ENCODE assay signal across 24 mouse cellular contexts in the genomic region with DNA sequence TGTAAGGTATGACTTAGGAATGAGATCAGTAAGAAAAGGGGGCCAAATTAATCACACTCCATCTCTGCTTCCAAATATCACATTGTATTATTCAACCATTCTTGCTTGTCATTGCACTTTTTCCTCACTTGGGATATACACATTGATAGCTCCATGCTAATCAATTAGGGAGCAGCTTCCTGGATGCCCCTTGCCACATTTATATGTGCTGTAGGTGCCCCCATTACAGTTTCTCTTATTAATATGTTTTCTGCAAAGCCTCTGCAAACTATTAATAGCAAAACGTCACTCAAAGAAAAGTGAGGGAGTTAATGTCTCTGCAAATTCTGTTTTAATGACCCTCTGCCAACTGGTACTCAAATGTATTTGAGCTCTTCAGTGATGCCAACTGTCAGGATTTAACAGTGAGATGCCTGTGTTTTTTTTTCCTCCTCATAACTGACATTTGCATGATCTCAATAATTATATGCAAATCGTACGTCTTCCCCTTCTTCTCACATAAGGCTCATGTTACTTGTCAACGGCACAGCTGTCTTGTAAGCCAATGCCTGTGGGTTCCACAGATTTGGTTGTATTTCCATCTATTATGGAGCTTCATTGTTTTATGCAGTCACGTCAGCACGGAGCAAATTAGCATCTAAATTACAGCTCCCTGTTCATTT. TPM values are rescaled to one million over a fixed set of nuclear protein-coding genes. Genes with fewer than 3 reads are reported as not detected.
A peak's percentile ranks its signal among the peaks of the same experiment; 100 is the strongest.
DNase-seq lines count a peak whose midpoint lies in the region; ATAC-seq and TF ChIP-seq lines count a peak whose summit lies in the region.
"Had no signal": no experiment of that assay in that cellular context is flagged by ENCODE, and none has a peak within 500 bp of the region (broad histone marks: within the 10 kb centered on the region; RNA-seq: fewer than 3 reads in every experiment).

No protein-coding gene starts in this region.

- no peak overlapping the region for H3K27ac ChIP-seq in hindbrain, embryonic 16.5 days (ENCODE audit: low read depth, low read length)
- no peak overlapping the region for H3K27ac ChIP-seq in hindbrain, postnatal 0 days
- H3K27ac ChIP-seq in midbrain, embryonic 14.5 days (replicated peaks; ENCODE audit: low read depth, low read length): no peak overlapping the region
- no peak overlapping the region for H3K27ac ChIP-seq in midbrain, embryonic 11.5 days (ENCODE audit: low read depth, low read length)
- peak overlapping the region; percentile 33; the same call in 1 of the 2 replicates for H3K27ac ChIP-seq in forebrain, embryonic 14.5 days (ENCODE audit: low read depth, low read length)
- no peak overlapping the region for H3K27ac ChIP-seq in midbrain, embryonic 15.5 days
- no peak overlapping the region for H3K27ac ChIP-seq in liver, embryonic 11.5 days (ENCODE audit: low read depth, low read length)
- H3K27ac ChIP-seq: heart, embryonic 13.5 days; hindbrain, embryonic 15.5 days; limb, embryonic 12.5 days; liver, embryonic 12.5 days had no signal

- TF ChIP-seq CTCF in hindbrain, postnatal 0 days (IDR thresholded peaks at IDR 0.05; ENCODE audit: low read depth): no peak

- no peak overlapping the region for H3K4me2 ChIP-seq in hindbrain, embryonic 16.5 days (ENCODE audit: low read length)
- H3K4me2 ChIP-seq in hindbrain, postnatal 0 days (ENCODE audit: low read depth, low read length): no peak overlapping the region
- no peak overlapping the region for H3K4me2 ChIP-seq in midbrain, embryonic 14.5 days (ENCODE audit: low read length)
- no peak overlapping the region for H3K4me2 ChIP-seq in midbrain, embryonic 11.5 days
- no peak overlapping the region for H3K4me2 ChIP-seq in forebrain, embryonic 14.5 days (ENCODE audit: low read length)
- no peak overlapping the region for H3K4me2 ChIP-seq in midbrain, embryonic 15.5 days
- H3K4me2 ChIP-seq in liver, embryonic 11.5 days: no peak overlapping the region
- H3K4me2 ChIP-seq: heart, embryonic 13.5 days; hindbrain, embryonic 15.5 days; limb, embryonic 12.5 days; liver, embryonic 12.5 days had no signal

- no peaks in the 10 kb centered on the region for H3K9me3 ChIP-seq in hindbrain, embryonic 16.5 days (ENCODE audit: control insufficient read depth, low read length)
- no peaks in the 10 kb centered on the region for H3K9me3 ChIP-seq in hindbrain, postnatal 0 days (ENCODE audit: low read length)
- H3K9me3 ChIP-seq in midbrain, embryonic 14.5 days (ENCODE audit: control insufficient read depth, low read length): no peaks in the 10 kb centered on the region
- H3K9me3 ChIP-seq in midbrain, embryonic 11.5 days (ENCODE audit: control insufficient read depth, low read length): no peaks in the 10 kb centered on the region
- no peaks in the 10 kb centered on the region for H3K9me3 ChIP-seq in forebrain, embryonic 14.5 days (replicated peaks; ENCODE audit: control insufficient read depth, low read length)
- H3K9me3 ChIP-seq in midbrain, embryonic 15.5 days: no peaks in the 10 kb centered on the region
- no peaks in the 10 kb centered on the region for H3K9me3 ChIP-seq in liver, embryonic 11.5 days (ENCODE audit: control insufficient read depth, low read length)
- H3K9me3 ChIP-seq: heart, embryonic 13.5 days; hindbrain, embryonic 15.5 days; limb, embryonic 12.5 days; liver, embryonic 12.5 days had no signal

- WGBS in hindbrain, embryonic 16.5 days: 35% methylated on average over 6 of the region's 6 CpGs
- WGBS in hindbrain, postnatal 0 days: 33% methylated on average over 6 of the region's 6 CpGs
- 41% methylated on average over 6 of the region's 6 CpGs for WGBS in midbrain, embryonic 14.5 days
- 84% methylated on average over 6 of the region's 6 CpGs for WGBS in midbrain, embryonic 11.5 days
- 21% methylated on average over 6 of the region's 6 CpGs for WGBS in forebrain, embryonic 14.5 days
- WGBS in midbrain, embryonic 15.5 days: 42% methylated on average over 6 of the region's 6 CpGs
- 82% methylated on average over 6 of the region's 6 CpGs for WGBS in liver, embryonic 11.5 days

- H3K4me3 ChIP-seq in hindbrain, embryonic 16.5 days (ENCODE audit: low read length): no peak overlapping the region
- H3K4me3 ChIP-seq in hindbrain, postnatal 0 days (ENCODE audit: low read length): no peak overlapping the region
- H3K4me3 ChIP-seq in midbrain, embryonic 14.5 days (replicated peaks; ENCODE audit: low read depth, low read length): no peak overlapping the region
- no peak overlapping the region for H3K4me3 ChIP-seq in midbrain, embryonic 11.5 days (ENCODE audit: low read depth, low read length)
- H3K4me3 ChIP-seq in forebrain, embryonic 14.5 days (ENCODE audit: low read depth, low read length): no peak overlapping the region
- H3K4me3 ChIP-seq in midbrain, embryonic 15.5 days: no peak overlapping the region
- no peak overlapping the region for H3K4me3 ChIP-seq in liver, embryonic 11.5 days (ENCODE audit: low read depth, low read length)
- H3K4me3 ChIP-seq: heart, embryonic 13.5 days; hindbrain, embryonic 15.5 days; limb, embryonic 12.5 days; liver, embryonic 12.5 days had no signal

- no peak overlapping the region for H3K9ac ChIP-seq in hindbrain, embryonic 16.5 days (ENCODE audit: low read depth, low read length)
- no peak overlapping the region for H3K9ac ChIP-seq in hindbrain, postnatal 0 days (replicated peaks; ENCODE audit: low read length)
- no peak overlapping the region for H3K9ac ChIP-seq in midbrain, embryonic 14.5 days (replicated peaks; ENCODE audit: low read length)
- H3K9ac ChIP-seq in midbrain, embryonic 11.5 days (ENCODE audit: low read length): no peak overlapping the region
- H3K9ac ChIP-seq in forebrain, embryonic 14.5 days (ENCODE audit: low read length): no peak overlapping the region
- no peak overlapping the region for H3K9ac ChIP-seq in midbrain, embryonic 15.5 days
- H3K9ac ChIP-seq in liver, embryonic 11.5 days (ENCODE audit: low read depth, low read length): no peak overlapping the region
- H3K9ac ChIP-seq: heart, embryonic 13.5 days; hindbrain, embryonic 15.5 days; limb, embryonic 12.5 days; liver, embryonic 12.5 days had no signal

- no peaks in the 10 kb centered on the region for H3K36me3 ChIP-seq in hindbrain, embryonic 16.5 days (ENCODE audit: control insufficient read depth, insufficient read depth, low read length)
- H3K36me3 ChIP-seq in hindbrain, postnatal 0 days (ENCODE audit: insufficient read depth, low read length): no peaks in the 10 kb centered on the region
- no peaks in the 10 kb centered on the region for H3K36me3 ChIP-seq in midbrain, embryonic 14.5 days (ENCODE audit: control insufficient read depth, insufficient read depth, low read length)
- no peaks in the 10 kb centered on the region for H3K36me3 ChIP-seq in midbrain, embryonic 11.5 days (ENCODE audit: control insufficient read depth, insufficient read depth, low read length)
- H3K36me3 ChIP-seq in forebrain, embryonic 14.5 days (ENCODE audit: control insufficient read depth, insufficient read depth, low read length): no peaks in the 10 kb centered on the region
- no peaks in the 10 kb centered on the region for H3K36me3 ChIP-seq in midbrain, embryonic 15.5 days (replicated peaks)
- H3K36me3 ChIP-seq in liver, embryonic 11.5 days (ENCODE audit: control insufficient read depth, insufficient read depth, low read length): no peaks in the 10 kb centered on the region
- H3K36me3 ChIP-seq: hindbrain, embryonic 15.5 days; limb, embryonic 12.5 days; liver, embryonic 12.5 days had no signal

- H3K27me3 ChIP-seq in hindbrain, embryonic 16.5 days (replicated peaks; ENCODE audit: control insufficient read depth, insufficient read depth, low read length): no peaks in the 10 kb centered on the region
- no peaks in the 10 kb centered on the region for H3K27me3 ChIP-seq in hindbrain, postnatal 0 days (ENCODE audit: insufficient read depth, low read length)
- no peaks in the 10 kb centered on the region for H3K27me3 ChIP-seq in midbrain, embryonic 14.5 days (ENCODE audit: control insufficient read depth, insufficient read depth, low read length)
- no peaks in the 10 kb centered on the region for H3K27me3 ChIP-seq in midbrain, embryonic 11.5 days (ENCODE audit: control insufficient read depth, insufficient read depth, low read length)
- H3K27me3 ChIP-seq in forebrain, embryonic 14.5 days (replicated peaks; ENCODE audit: control insufficient read depth, insufficient read depth, low read length): no peaks in the 10 kb centered on the region
- H3K27me3 ChIP-seq in midbrain, embryonic 15.5 days (replicated peaks): no peaks in the 10 kb centered on the region
- no peaks in the 10 kb centered on the region for H3K27me3 ChIP-seq in liver, embryonic 11.5 days (replicated peaks; ENCODE audit: control insufficient read depth, insufficient read depth, low read length)
- H3K27me3 ChIP-seq: heart, embryonic 13.5 days; hindbrain, embryonic 15.5 days; limb, embryonic 12.5 days; liver, embryonic 12.5 days had no signal

- no peaks in the 10 kb centered on the region for H3K4me1 ChIP-seq in hindbrain, embryonic 16.5 days (ENCODE audit: control insufficient read depth, insufficient read depth, low read depth, low read length)
- no peaks in the 10 kb centered on the region for H3K4me1 ChIP-seq in hindbrain, postnatal 0 days (ENCODE audit: insufficient read depth, low read length)
- H3K4me1 ChIP-seq in midbrain, embryonic 14.5 days (ENCODE audit: control insufficient read depth, insufficient read depth, low read length): no peaks in the 10 kb centered on the region
- H3K4me1 ChIP-seq in midbrain, embryonic 11.5 days (ENCODE audit: control insufficient read depth, insufficient read depth, low read length): no peaks in the 10 kb centered on the region
- peaks cover 6% of the 10 kb centered on the region; the same call in 1 of the 2 replicates for H3K4me1 ChIP-seq in forebrain, embryonic 14.5 days (ENCODE audit: control insufficient read depth, insufficient read depth, low read length)
- H3K4me1 ChIP-seq in midbrain, embryonic 15.5 days: no peaks in the 10 kb centered on the region
- H3K4me1 ChIP-seq in liver, embryonic 11.5 days (replicated peaks; ENCODE audit: control insufficient read depth, insufficient read depth, low read length): no peaks in the 10 kb centered on the region
- H3K4me1 ChIP-seq: heart, embryonic 13.5 days; hindbrain, embryonic 15.5 days; limb, embryonic 12.5 days; liver, embryonic 12.5 days had no signal

- ATAC-seq in hindbrain, embryonic 16.5 days: 0 out of 2 replicates have a peak, but pooled peaks have one; percentile 30
- no peak for ATAC-seq in hindbrain, postnatal 0 days
- ATAC-seq in midbrain, embryonic 14.5 days (ENCODE audit: low FRiP score, low TSS enrichment): peak; percentile 58
- ATAC-seq in midbrain, embryonic 11.5 days (ENCODE audit: low FRiP score): no peak
- peak; percentile 96 for ATAC-seq in forebrain, embryonic 14.5 days
- peak; percentile 86; the same call in 1 of the 2 replicates for ATAC-seq in midbrain, embryonic 15.5 days (replicated peaks)
- no peak for ATAC-seq in liver, embryonic 11.5 days (replicated peaks; ENCODE audit: low FRiP score)
- ATAC-seq in megakaryocyte, adult 5-6 weeks (ENCODE audit: poor library complexity, severe bottlenecking): no peak
- ATAC-seq: intestine, embryonic 16.5 days; liver, embryonic 12.5 days had no signal

- DNase-seq in hindbrain, postnatal 0 days (ENCODE audit: low spot score): no peak
- peak; percentile 32 for DNase-seq in midbrain, embryonic 14.5 days
- DNase-seq in midbrain, embryonic 11.5 days (ENCODE audit: low spot score, missing footprints): no peak
- DNase-seq in forebrain, embryonic 14.5 days (ENCODE audit: low spot score): peak; percentile 85
- DNase-seq in liver, embryonic 11.5 days (ENCODE audit: low spot score): no peak
- DNase-seq: adrenal gland, postnatal 10 days; cerebellum, adult 9-10 months; gastrocnemius, postnatal 25 days; heart, adult 18-20 months; heart, postnatal 14 days; kidney, postnatal 25 days; lung, adult 18-20 months; lung, postnatal 10 days had no signal

RNA-seq across cellular contexts. Expression of a gene that starts 34.8 kb away (rescaled TPM):
- polyA plus RNA-seq in hindbrain, embryonic 16.5 days (2015; fragmentation: Nextera tagmentation; extraction: Ambion mirVana): 0.07 TPM in 1 of 2 replicates, not detected in the other
- total RNA-seq in hindbrain, postnatal 0 days (2014; rRNA removed): not detected in 2 replicates
- polyA plus RNA-seq in hindbrain, postnatal 0 days (2015; fragmentation: Nextera tagmentation; extraction: Ambion mirVana): 0.04 TPM in 1 of 2 replicates, not detected in the other
- polyA plus RNA-seq in midbrain, embryonic 14.5 days (2014; fragmentation: Nextera tagmentation; extraction: Ambion mirVana): not detected in 2 replicates
- polyA plus RNA-seq in midbrain, embryonic 11.5 days (2014; fragmentation: Nextera tagmentation; extraction: Ambion mirVana): not detected in 2 replicates
- polyA plus RNA-seq in forebrain, embryonic 14.5 days (2014; fragmentation: Nextera tagmentation; extraction: Ambion mirVana): not detected in 2 replicates
- 0.04 TPM in 1 of 2 replicates, not detected in the other for polyA plus RNA-seq in midbrain, embryonic 15.5 days (2015; fragmentation: Nextera tagmentation; extraction: Ambion mirVana)
- polyA plus RNA-seq in liver, embryonic 11.5 days (2014; fragmentation: Nextera tagmentation; extraction: Ambion mirVana): 0.03 and 0.04 TPM in 2 replicates
- total RNA-seq in megakaryocyte, adult 5-6 weeks (2015): 0.09 TPM in 1 of 2 replicates, not detected in the other
- not detected in 2 replicates for total RNA-seq in megakaryocyte, adult 5-6 weeks (2017)
- total RNA-seq: left cerebral cortex, postnatal 14 days had no signal
- polyA plus RNA-seq: hindbrain, embryonic 15.5 days; intestine, embryonic 16.5 days; kidney, embryonic 14.5 days; liver, embryonic 12.5 days; spleen, adult 2 months had no signal

Comparison
In these comparisons a context has a peak if more than half of its experiments do, and no peak if none do; other contexts are left out.
1. ATAC-seq: peak in hindbrain, embryonic 16.5 days (single experiment), midbrain, embryonic 14.5 days (single experiment), forebrain, embryonic 14.5 days (single experiment) and midbrain, embryonic 15.5 days (single experiment); none in hindbrain, postnatal 0 days (single experiment), midbrain, embryonic 11.5 days (single experiment), liver, embryonic 11.5 days (single experiment) and megakaryocyte, adult 5-6 weeks (single experiment).
2. DNase-seq: peak in midbrain, embryonic 14.5 days (single experiment) and forebrain, embryonic 14.5 days (single experiment); none in hindbrain, postnatal 0 days (single experiment), midbrain, embryonic 11.5 days (single experiment) and liver, embryonic 11.5 days (single experiment).